Mouse (Mus musculus) effector memory CD4-positive, alpha-beta T cell, adult 7 months (primary cell): Measurements from ENCODE around the gene Ttll13. TPM values are rescaled to one million over a fixed set of nuclear protein-coding genes. Genes with fewer than 3 reads are reported as not detected.

ENCODE experiments used
- polyA plus RNA-seq: library from polyadenylated mRNA; unstranded; fragments of 100-300 nt; shearing (Covaris generic); gene quantifications from one replicate; pipeline ENCODE4 v1.2.1, GENCODE M21; 2017

Gene Ttll13
- 0.95 TPM for polyA plus RNA-seq

DNA sequence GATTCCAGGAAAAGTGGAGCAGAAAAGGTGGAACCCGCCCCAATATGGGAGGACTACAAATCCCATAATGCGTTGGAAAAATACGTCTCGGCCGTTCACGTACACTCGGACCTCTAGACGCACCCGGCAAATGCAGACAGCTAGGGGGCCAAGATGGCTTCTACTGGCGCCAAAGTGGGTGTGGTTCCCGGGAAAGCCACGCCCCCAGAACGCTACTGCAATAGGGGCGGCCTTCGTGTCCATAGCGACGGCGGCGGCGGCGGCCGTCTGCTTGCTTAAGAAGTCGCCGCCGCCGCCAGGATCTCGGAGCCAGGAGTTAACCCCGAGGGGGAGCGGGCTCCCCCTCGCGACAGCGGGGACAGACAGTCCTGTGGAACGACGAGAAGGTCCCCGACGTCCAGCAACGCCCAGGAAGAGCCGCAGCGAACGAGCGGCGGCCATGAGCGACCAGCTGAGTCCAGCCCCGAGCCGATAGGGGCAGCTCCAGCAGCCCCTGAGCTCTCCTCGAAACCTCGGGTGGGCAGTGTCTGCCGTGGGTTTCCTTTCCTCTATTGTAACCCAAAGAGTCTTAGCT, at the start of gene Ttll13:
Gene Ttll13, plus strand, starts transcription at position 229 of the 574 bp plus-strand sequence.

DNA sequence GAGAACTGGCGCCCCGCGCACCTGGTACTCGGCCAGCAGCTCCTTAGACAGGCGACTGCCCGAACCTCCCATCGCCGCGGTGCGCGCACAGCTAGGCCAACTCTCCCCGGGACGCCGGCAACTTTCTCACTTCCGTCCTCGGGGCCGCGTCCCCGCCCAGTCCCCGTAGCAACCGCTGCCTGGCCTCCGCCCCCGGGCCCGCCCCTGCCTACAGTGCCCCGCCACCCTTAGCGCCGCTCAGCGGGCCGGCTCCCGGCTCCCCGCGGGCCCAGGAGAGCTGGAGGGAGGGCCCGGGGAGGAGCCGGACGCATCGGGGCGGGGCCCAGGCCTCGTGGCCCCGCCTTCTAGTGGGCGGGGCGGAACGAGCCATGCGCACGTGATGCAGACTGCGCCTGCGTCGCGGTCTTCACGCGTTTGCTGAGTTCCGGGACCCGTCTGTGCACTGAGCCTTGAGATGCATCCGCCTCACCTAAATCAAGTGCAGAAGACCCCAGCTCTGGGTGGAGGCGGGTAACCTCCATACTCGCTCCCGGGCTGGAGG, 13.6 kb upstream of the Ttll13 start, which contains the start of the genes Cib1 and Gdpgp1:
Gene Cib1, minus strand, starts transcription at position 325 of the 541 bp plus-strand sequence.
Gene Gdpgp1, plus strand, starts transcription at position 377 of the 541 bp plus-strand sequence.

GRCm38 (mm10) chr7:80260625-80261371, 14.6 kb downstream of the Ttll13 start, which contains the start of gene Ngrn:
Gene Ngrn, plus strand, starts transcription at chr7:80261215.

DNA sequence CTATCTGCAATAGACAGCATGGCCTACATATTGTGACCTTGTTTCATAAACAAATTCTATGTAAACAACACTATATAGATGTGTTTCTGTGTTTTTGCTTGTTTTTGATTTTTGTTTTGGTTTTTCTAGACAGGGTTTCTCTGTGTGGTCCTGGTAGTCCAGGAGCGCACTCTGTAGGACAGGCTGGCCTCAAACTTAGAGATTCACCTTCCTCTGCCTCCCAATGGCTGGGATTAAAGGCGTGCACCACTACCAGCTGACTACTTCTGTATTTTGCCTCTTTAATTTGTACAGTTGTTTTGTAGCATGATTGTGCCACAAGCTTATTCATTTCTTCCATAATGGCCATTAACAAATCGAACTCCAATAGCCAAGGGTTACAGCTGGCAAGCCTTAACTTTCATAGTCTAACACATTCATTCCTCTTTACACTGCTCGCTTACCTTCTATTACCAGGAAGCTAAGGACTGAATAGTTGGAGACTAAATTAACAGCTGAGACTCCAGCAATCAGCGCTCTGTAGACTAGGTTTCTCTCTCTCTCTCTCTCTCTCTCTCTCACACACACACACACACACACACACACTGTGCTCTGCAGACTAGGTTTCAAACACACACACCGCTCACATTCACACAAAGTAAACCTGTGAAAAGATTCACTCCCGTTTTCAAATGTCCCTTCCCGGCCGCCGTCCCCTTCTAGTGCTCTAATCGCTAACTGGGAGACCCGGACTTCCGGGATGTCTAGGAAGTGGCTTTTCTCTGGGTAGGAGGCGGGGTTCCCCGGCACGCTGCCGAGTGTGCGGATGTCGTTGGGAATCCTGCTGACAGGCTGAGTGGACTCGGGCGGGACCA, 22.9 kb downstream of the Ttll13 start, which contains the start of gene Vps33b:
Gene Vps33b, plus strand, starts transcription at position 753 of the 854 bp plus-strand sequence.

GRCm38 (mm10) chr7:80294062-80294763, 48.0 kb downstream of the Ttll13 start, which contains the start of gene Prc1:
Gene Prc1, plus strand, starts transcription at chr7:80294450.

Other genes with a start within 250 kb of the Ttll13 start
- gene Zfp710, start 221.6 kb upstream of the Ttll13 start, polyA plus RNA-seq: 11.4 TPM
- gene Idh2, start 131.0 kb upstream of the Ttll13 start, polyA plus RNA-seq: 31.9 TPM
- 3.8 TPM for gene Sema4b, start 59.5 kb upstream of the Ttll13 start, polyA plus RNA-seq
- 64.2 TPM for gene Cib1, start 13.6 kb upstream of the Ttll13 start, polyA plus RNA-seq
- gene Gdpgp1, start 13.5 kb upstream of the Ttll13 start, polyA plus RNA-seq: 3.6 TPM
- 23.7 TPM for gene Ngrn, start 14.8 kb downstream of the Ttll13 start, polyA plus RNA-seq
- 37.8 TPM for gene Vps33b, start 23.3 kb downstream of the Ttll13 start, polyA plus RNA-seq
- gene Prc1, start 48.1 kb downstream of the Ttll13 start, polyA plus RNA-seq: 9.6 TPM
- 36.5 TPM for gene Rccd1, start 78.1 kb downstream of the Ttll13 start, polyA plus RNA-seq
- gene Unc45a, start 94.6 kb downstream of the Ttll13 start, polyA plus RNA-seq: 177 TPM
- gene Hddc3, start 96.7 kb downstream of the Ttll13 start, polyA plus RNA-seq: 1.6 TPM
- gene Man2a2, start 125.0 kb downstream of the Ttll13 start, polyA plus RNA-seq: 86.1 TPM
- gene Fes, start 141.6 kb downstream of the Ttll13 start, polyA plus RNA-seq: 5.0 TPM
- gene Furin, start 159.1 kb downstream of the Ttll13 start, polyA plus RNA-seq: 265 TPM